Mouse (Mus musculus) olfactory bulb, adult 2 months (tissue): Measurements from ENCODE around the gene Nprl3. TPM values are rescaled to one million over a fixed set of nuclear protein-coding genes. Genes with fewer than 3 reads are reported as not detected.
"Not testable (repeated sequence)": the region's sequence is repeated elsewhere in the genome, so short reads cannot be mapped to it uniquely, and the experiment has no call there.

Source experiments
- H3K27ac ChIP-seq: fragments of 200-500 bp; 2 replicates; pipeline ENCODE4 v1.5.1; 2012; ENCODE audit warnings: low read depth, low read length; ENCODE audit not compliant: insufficient read depth
- H3K4me1 ChIP-seq: fragments of 200-500 bp; 2 replicates; pipeline ENCODE4 v1.6.1; 2012; ENCODE audit warnings: low read length; ENCODE audit not compliant: control insufficient read depth, insufficient read depth
- H3K4me3 ChIP-seq: fragments of 200-500 bp; 2 replicates; pipeline ENCODE4 v1.5.1; 2012; ENCODE audit warnings: mild to moderate bottlenecking, low read depth, low read length, moderate library complexity; ENCODE audit not compliant: insufficient read depth
- CTCF ChIP-seq: fragments of 200-500 bp; IDR thresholded peaks from 2 replicates; pipeline ENCODE4 v1.5.1; 2012; ENCODE audit warnings: low read depth, mild to moderate bottlenecking, low read length, moderate library complexity; ENCODE audit not compliant: insufficient read depth
- POLR2A ChIP-seq: fragments of 200-500 bp; IDR thresholded peaks from 2 replicates; pipeline ENCODE4 v1.6.1; 2012; ENCODE audit warnings: mild to moderate bottlenecking, low read depth, low read length, moderate library complexity; ENCODE audit not compliant: insufficient read depth
- WGBS: fragments of 180-500 bp; shearing (Covaris S2); methylation state at CpG from one replicate; pipeline ENCODE4 v1.1.7; 2018; 5-methylcytosine and 5-hydroxymethylcytosine counted together
- polyA plus RNA-seq: library from polyadenylated mRNA; stranded (reverse); fragments of >200 nt; gene quantifications from 2 replicates; pipeline ENCODE4 v1.2.4, GENCODE M21; 2012; ENCODE audit warnings: low replicate concordance; ENCODE audit not compliant: missing spikeins, insufficient read depth, insufficient read length

Gene Nprl3
- polyA plus RNA-seq, 1 experiment, result not detected

GRCm38 (mm10) chr11:32219287-32219686 lies 48.2 kb downstream of the Nprl3 start:
- Histone ChIP-seq H3K27ac (no peak overlapping the region), H3K4me3 (no peak overlapping the region), H3K4me1 (peaks cover 22% of the 10 kb centered on the region)
- WGBS, result 88% methylated on average over 10 of the region's 10 CpGs
- TF ChIP-seq CTCF (no peak), POLR2A (no peak)

GRCm38 (mm10) chr11:32218501-32219050 lies 48.9 kb downstream of the Nprl3 start:
- Histone ChIP-seq H3K4me1 (peaks cover 22% of the 10 kb centered on the region), H3K4me3 (no peak overlapping the region), H3K27ac (no peak overlapping the region)
- no peak for TF ChIP-seq POLR2A
- no peak for TF ChIP-seq CTCF
- 71% methylated on average over 6 of the region's 6 CpGs for WGBS

- Histone ChIP-seq H3K4me3 (no peak overlapping the region), H3K4me1 (peaks cover 15% of the 10 kb centered on the region), H3K27ac (no peak overlapping the region)
- peak; percentile 73 for TF ChIP-seq CTCF
- no peak for TF ChIP-seq POLR2A
- 20% methylated on average over 8 of the region's 8 CpGs for WGBS
Observed at GRCm38 (mm10) chr11:32216851-32217250, 50.7 kb downstream of the Nprl3 start.

- TF ChIP-seq CTCF, result no peak
- no peak for TF ChIP-seq POLR2A
- 94% methylated on average over 18 of the region's 18 CpGs for WGBS
Observed at GRCm38 (mm10) chr11:32215372-32216162, 51.9 kb downstream of the Nprl3 start.

GRCm38 (mm10) chr11:32210623-32211022 lies 56.9 kb downstream of the Nprl3 start:
- no peak overlapping the region for H3K4me3 ChIP-seq
- no peak for TF ChIP-seq POLR2A
- TF ChIP-seq CTCF, result no peak
- 91% methylated on average over 9 of the region's 9 CpGs for WGBS
- H3K4me1 ChIP-seq, result peaks cover 2% of the 10 kb centered on the region; the same call in 1 of the 2 replicates
- no peak overlapping the region for H3K27ac ChIP-seq

More at GRCm38 (mm10) chr11:32215372-32216162, 51.9 kb downstream of the Nprl3 start:
- H3K27ac ChIP-seq, result no peak overlapping the region
- H3K4me1 ChIP-seq, result peaks cover 5% of the 10 kb centered on the region; the same call in 1 of the 2 replicates
- no peak overlapping the region for H3K4me3 ChIP-seq

- no peak within 1 kb of the TSS for H3K27ac ChIP-seq
- WGBS, result under 1% methylated on average over 52 of the region's 52 CpGs
- TF ChIP-seq CTCF (peak; percentile 35; the same call in 1 of the 2 replicates), POLR2A (peak; percentile 41; the same call in 1 of the 2 replicates)
Observed at GRCm38 (mm10) chr11:32205058-32205873, 62.2 kb downstream of the Nprl3 start, which contains the start of gene Snrnp25. TSS of gene Snrnp25 (plus strand) at chr11:32205415.

GRCm38 (mm10) chr11:32201922-32202685 lies 65.4 kb downstream of the Nprl3 start:
- TF ChIP-seq CTCF, result no peak
- no peak for TF ChIP-seq POLR2A

More at GRCm38 (mm10) chr11:32205058-32205873, 62.2 kb downstream of the Nprl3 start, which contains the start of gene Snrnp25:
- H3K4me3 ChIP-seq, result peak within 1 kb of the TSS; percentile 87
- peaks cover 7% of the 10 kb centered on the region; the same call in 1 of the 2 replicates for H3K4me1 ChIP-seq

GRCm38 (mm10) chr11:32200992-32201391 lies 66.5 kb downstream of the Nprl3 start:
- H3K4me3 ChIP-seq, H3K27ac ChIP-seq, H3K4me1 ChIP-seq: not testable (repeated sequence)
- 63% methylated on average over 1 of the region's 1 CpGs for WGBS

More at GRCm38 (mm10) chr11:32201922-32202685, 65.4 kb downstream of the Nprl3 start:
- no peak overlapping the region for H3K27ac ChIP-seq
- no peak overlapping the region for H3K4me3 ChIP-seq
- peaks cover 7% of the 10 kb centered on the region; the same call in 1 of the 2 replicates for H3K4me1 ChIP-seq
- WGBS, result 78% methylated on average over 11 of the region's 11 CpGs
